ENCODE assay signal across 21 mouse cellular contexts in genomic region chr14:121005621-121006020, GRCm38 (mm10). TPM values are rescaled to one million over a fixed set of nuclear protein-coding genes. Genes with fewer than 3 reads are reported as not detected.
DNase-seq lines count a peak whose midpoint lies in the region; ATAC-seq and TF ChIP-seq lines count a peak whose summit lies in the region.
"Had no signal": no experiment of that assay in that cellular context is flagged by ENCODE, and none has a peak within 500 bp of the region (broad histone marks: within the 10 kb centered on the region; RNA-seq: fewer than 3 reads in every experiment).

No protein-coding gene starts in this region.

- no peak overlapping the region for H3K4me3 ChIP-seq in lung, postnatal 0 days (ENCODE audit: low read depth, low read length)
- H3K4me3 ChIP-seq in intestine, embryonic 16.5 days (ENCODE audit: low read length), result no peak overlapping the region
- H3K4me3 ChIP-seq: forebrain, embryonic 13.5 days; heart, embryonic 15.5 days; hindbrain, embryonic 12.5 days; limb, embryonic 12.5 days; liver, embryonic 12.5 days; stomach, embryonic 15.5 days had no signal

- no peaks in the 10 kb centered on the region for H3K36me3 ChIP-seq in lung, postnatal 0 days (ENCODE audit: insufficient read depth, low read length)
- no peaks in the 10 kb centered on the region for H3K36me3 ChIP-seq in intestine, embryonic 16.5 days (ENCODE audit: control insufficient read depth, insufficient read depth, low read length)
- H3K36me3 ChIP-seq: heart, embryonic 15.5 days; hindbrain, embryonic 12.5 days; limb, embryonic 12.5 days; liver, embryonic 12.5 days; stomach, embryonic 15.5 days had no signal

- no peaks in the 10 kb centered on the region for H3K4me1 ChIP-seq in lung, postnatal 0 days (ENCODE audit: insufficient read depth, low read depth, low read length)
- H3K4me1 ChIP-seq in intestine, embryonic 16.5 days (ENCODE audit: control insufficient read depth, insufficient read depth, low read length), result no peaks in the 10 kb centered on the region
- H3K4me1 ChIP-seq: heart, embryonic 15.5 days; hindbrain, embryonic 12.5 days; liver, embryonic 12.5 days; stomach, embryonic 15.5 days had no signal

- TF ChIP-seq EP300 in lung, postnatal 0 days (IDR thresholded peaks at IDR 0.05), result no peak

- H3K27me3 ChIP-seq in lung, postnatal 0 days (replicated peaks; ENCODE audit: insufficient read depth, low read length), result no peaks in the 10 kb centered on the region
- H3K27me3 ChIP-seq in intestine, embryonic 16.5 days (replicated peaks; ENCODE audit: control insufficient read depth, insufficient read depth, low read length), result no peaks in the 10 kb centered on the region
- H3K27me3 ChIP-seq: forebrain, embryonic 13.5 days; heart, embryonic 15.5 days; hindbrain, embryonic 12.5 days; limb, embryonic 12.5 days; liver, embryonic 12.5 days; stomach, embryonic 15.5 days had no signal

- no peak overlapping the region for H3K4me2 ChIP-seq in lung, postnatal 0 days (replicated peaks; ENCODE audit: low read depth, low read length)
- no peak overlapping the region for H3K4me2 ChIP-seq in intestine, embryonic 16.5 days (ENCODE audit: low read depth, low read length)
- H3K4me2 ChIP-seq: forebrain, embryonic 13.5 days; heart, embryonic 15.5 days; hindbrain, embryonic 12.5 days; limb, embryonic 12.5 days; liver, embryonic 12.5 days; lung, embryonic 14.5 days; stomach, embryonic 15.5 days had no signal

- H3K27ac ChIP-seq in lung, postnatal 0 days (ENCODE audit: low read length), result no peak overlapping the region
- no peak overlapping the region for H3K27ac ChIP-seq in intestine, embryonic 16.5 days (ENCODE audit: low read length)
- H3K27ac ChIP-seq: forebrain, embryonic 13.5 days; heart, embryonic 15.5 days; hindbrain, embryonic 12.5 days; limb, embryonic 12.5 days; liver, embryonic 12.5 days; stomach, embryonic 15.5 days had no signal

- no peak overlapping the region for H3K9ac ChIP-seq in lung, postnatal 0 days (replicated peaks; ENCODE audit: low read depth)
- no peak overlapping the region for H3K9ac ChIP-seq in intestine, embryonic 16.5 days (ENCODE audit: low read depth, low read length)
- H3K9ac ChIP-seq: forebrain, embryonic 13.5 days; heart, embryonic 15.5 days; hindbrain, embryonic 12.5 days; limb, embryonic 12.5 days; liver, embryonic 12.5 days; lung, embryonic 14.5 days; stomach, embryonic 15.5 days had no signal

- peak; percentile 28; the same call in 1 of the 2 replicates for ATAC-seq in lung, postnatal 0 days
- no peak for ATAC-seq in intestine, embryonic 16.5 days
- ATAC-seq in inflammation-experienced regulatory T-cells, adult 6 months, result no peak
- ATAC-seq: forebrain, embryonic 13.5 days; liver, embryonic 12.5 days; midbrain, embryonic 16.5 days had no signal

- DNase-seq in heart, adult 18-20 months, result peak; percentile 6 to 7
- DNase-seq in heart, adult 9 months (ENCODE audit: low spot score in 2 of 2), result no peak
- peak; percentile 25 for DNase-seq in lung, postnatal 0 days (ENCODE audit: low spot score)
- DNase-seq in lung, adult 18-20 months, result no peak
- DNase-seq in cerebellum, adult 9-11 months, result peak; percentile 29
- DNase-seq: adrenal gland, postnatal 14 days; gastrocnemius, postnatal 25 days; kidney, postnatal 36 days; lung, embryonic 14.5 days; lung, postnatal 4 days; retina, postnatal 1 day; thymus, adult 18-20 months had no signal

- H3K9me3 ChIP-seq in lung, postnatal 0 days (ENCODE audit: low read length), result no peaks in the 10 kb centered on the region
- no peaks in the 10 kb centered on the region for H3K9me3 ChIP-seq in intestine, embryonic 16.5 days (ENCODE audit: control insufficient read depth, low read length)
- H3K9me3 ChIP-seq: forebrain, embryonic 13.5 days; heart, embryonic 15.5 days; hindbrain, embryonic 12.5 days; limb, embryonic 12.5 days; liver, embryonic 12.5 days; stomach, embryonic 15.5 days had no signal

- WGBS in lung, postnatal 0 days, result 53% methylated on average over 6 of the region's 6 CpGs
- 89% methylated on average over 6 of the region's 6 CpGs for WGBS in intestine, embryonic 16.5 days

- TF ChIP-seq CTCF in lung, postnatal 0 days (IDR thresholded peaks at IDR 0.05), result peak; percentile 36

RNA-seq across cellular contexts. Expression of gene Farp1, which starts 29.4 kb away (rescaled TPM):
- total RNA-seq in heart, adult 18-20 months (2021), result 1 to 10 TPM; 7.1 to 8.7 TPM
- polyA plus RNA-seq in lung, postnatal 0 days (2015; fragmentation: Nextera tagmentation; extraction: Ambion mirVana), result 17.9 TPM in 2 replicates
- polyA plus RNA-seq in intestine, embryonic 16.5 days (2015; fragmentation: Nextera tagmentation; extraction: Ambion mirVana), result 8.7 and 10.5 TPM in 2 replicates
- polyA plus RNA-seq in inflammation-experienced regulatory T-cells, adult 6 months (2017; shearing (Covaris generic)), result 1 to 10 TPM; 2.0 to 3.1 (median 2.9) TPM

Comparison
In these comparisons a context has a peak if more than half of its experiments do, and no peak if none do; other contexts are left out.
1. DNase-seq: peak in heart, adult 18-20 months (2 of 2), lung, postnatal 0 days (single experiment) and cerebellum, adult 9-11 months (single experiment); none in heart, adult 9 months (0 of 2) and lung, adult 18-20 months (0 of 2).